Mouse (Mus musculus) natural killer cell, adult 2 months (primary cell): ENCODE results near the gene Robo1.

Experiments used
- DNase-seq, 2 experiments: peaks; one replicate each; pipeline ENCODE4 v3.0.0; 2022; ENCODE audit warnings: low spot score in 2 of 2

The Robo1 gene

GRCm38 (mm10) chr16:72737154-72737553 lies 429.0 kb downstream of the Robo1 start:
- DNase-seq, result no peak

- no peak for DNase-seq
Measured at GRCm38 (mm10) chr16:72740218-72740617, 432.1 kb downstream of the Robo1 start.

GRCm38 (mm10) chr16:72747696-72748095 lies 439.6 kb downstream of the Robo1 start:
- DNase-seq, result no peak

- no peak for DNase-seq
Measured at GRCm38 (mm10) chr16:72765128-72765913, 457.2 kb downstream of the Robo1 start.

DNA sequence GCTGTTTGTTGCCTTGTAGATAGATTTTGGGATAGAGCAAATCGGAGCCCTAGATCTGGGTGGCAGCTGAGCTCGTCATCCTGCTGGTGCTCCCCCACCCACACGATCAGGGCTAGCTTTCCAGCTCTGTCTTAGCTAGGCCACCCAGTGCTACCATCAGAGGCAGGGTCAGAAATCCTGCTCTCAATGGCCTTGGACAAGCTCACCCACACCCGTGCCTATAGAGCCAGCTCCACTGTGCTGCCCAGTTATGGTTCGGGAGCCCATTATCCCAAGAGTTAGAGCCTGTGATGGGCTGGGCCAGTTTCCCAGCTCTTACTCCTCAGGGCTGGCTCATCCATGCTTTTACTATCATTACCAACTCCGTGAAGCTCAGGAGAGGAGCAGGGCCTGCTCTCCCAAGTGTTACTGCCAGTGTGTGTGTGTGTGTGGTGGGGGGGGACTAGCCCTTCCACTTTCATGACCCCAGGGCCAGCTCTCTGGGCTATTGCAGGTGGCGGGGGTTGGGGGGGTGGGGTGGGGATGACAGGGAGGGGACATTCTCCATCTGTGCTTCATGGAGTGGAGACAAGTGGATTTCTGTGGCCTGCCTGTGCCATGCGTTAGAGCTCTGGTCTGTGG lies 461.2 kb downstream of the Robo1 start:
- DNase-seq, result no peak

DNA sequence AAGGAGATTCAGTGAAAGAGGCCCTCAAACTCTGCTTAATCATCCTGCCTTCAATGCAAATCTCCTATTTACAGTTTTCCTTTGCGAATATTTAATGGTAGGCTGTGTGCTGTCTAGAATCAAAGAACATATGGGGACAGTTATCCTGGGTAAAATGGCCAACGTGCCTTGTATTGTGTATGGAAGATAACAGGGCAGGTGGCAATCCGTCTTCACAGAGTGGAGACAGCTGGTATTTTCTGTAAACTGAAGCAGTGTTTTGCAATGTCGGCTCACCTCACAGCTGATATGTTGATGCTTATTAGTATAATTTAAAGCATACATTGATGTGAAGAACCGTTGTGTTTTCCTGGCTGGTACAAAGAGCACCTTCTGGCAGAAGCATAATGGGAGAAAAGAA lies 464.2 kb downstream of the Robo1 start:
- DNase-seq, result no peak

GRCm38 (mm10) chr16:72773034-72773433 lies 464.9 kb downstream of the Robo1 start:
- no peak for DNase-seq

DNA sequence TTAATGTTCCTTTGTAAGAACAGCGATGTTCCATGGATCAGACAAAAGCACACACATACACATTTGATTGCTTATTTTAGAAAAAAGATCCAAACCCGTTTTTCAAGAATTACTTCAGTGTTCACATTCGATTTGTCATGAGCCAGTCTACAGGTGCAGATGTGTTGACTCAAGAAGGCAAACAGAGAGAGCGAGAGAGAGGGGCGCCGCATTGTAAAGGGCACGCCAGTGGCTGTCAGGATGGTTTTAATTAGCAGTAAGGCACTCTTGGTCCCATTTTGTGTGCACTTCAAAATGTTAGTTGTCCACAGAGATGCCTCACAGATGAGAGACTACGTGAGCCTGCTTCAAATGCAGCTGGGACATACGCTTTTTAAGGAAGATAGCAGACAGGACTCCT lies 470.4 kb downstream of the Robo1 start:
- no peak for DNase-seq

- DNase-seq, result no peak
Measured at GRCm38 (mm10) chr16:72782171-72782570, 474.1 kb downstream of the Robo1 start.

GRCm38 (mm10) chr16:72786079-72786478 lies 478.0 kb downstream of the Robo1 start:
- DNase-seq, result no peak

DNA sequence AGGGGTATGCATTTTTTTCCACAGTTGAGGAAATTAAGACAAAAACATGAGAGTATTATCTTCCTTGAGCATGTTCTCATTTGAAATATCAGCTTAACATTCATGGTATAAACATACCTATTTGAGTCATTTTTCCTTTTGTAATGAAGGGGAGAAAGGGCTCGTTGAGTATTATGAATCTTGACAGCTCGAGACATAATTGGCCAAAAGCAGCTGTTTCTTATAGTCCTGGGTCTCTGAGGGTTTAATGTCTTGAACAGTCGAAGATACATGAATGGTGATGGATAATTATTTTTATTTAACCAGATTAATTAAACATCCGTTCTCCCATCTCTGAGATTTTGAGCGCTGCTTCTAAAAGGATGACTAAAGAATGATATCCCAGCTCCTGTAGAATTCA lies 478.5 kb downstream of the Robo1 start:
- DNase-seq, result no peak

- DNase-seq, result no peak
Measured at GRCm38 (mm10) chr16:72788017-72788416, 479.9 kb downstream of the Robo1 start.

GRCm38 (mm10) chr16:72791181-72791705 lies 483.1 kb downstream of the Robo1 start:
- DNase-seq, result no peak

DNA sequence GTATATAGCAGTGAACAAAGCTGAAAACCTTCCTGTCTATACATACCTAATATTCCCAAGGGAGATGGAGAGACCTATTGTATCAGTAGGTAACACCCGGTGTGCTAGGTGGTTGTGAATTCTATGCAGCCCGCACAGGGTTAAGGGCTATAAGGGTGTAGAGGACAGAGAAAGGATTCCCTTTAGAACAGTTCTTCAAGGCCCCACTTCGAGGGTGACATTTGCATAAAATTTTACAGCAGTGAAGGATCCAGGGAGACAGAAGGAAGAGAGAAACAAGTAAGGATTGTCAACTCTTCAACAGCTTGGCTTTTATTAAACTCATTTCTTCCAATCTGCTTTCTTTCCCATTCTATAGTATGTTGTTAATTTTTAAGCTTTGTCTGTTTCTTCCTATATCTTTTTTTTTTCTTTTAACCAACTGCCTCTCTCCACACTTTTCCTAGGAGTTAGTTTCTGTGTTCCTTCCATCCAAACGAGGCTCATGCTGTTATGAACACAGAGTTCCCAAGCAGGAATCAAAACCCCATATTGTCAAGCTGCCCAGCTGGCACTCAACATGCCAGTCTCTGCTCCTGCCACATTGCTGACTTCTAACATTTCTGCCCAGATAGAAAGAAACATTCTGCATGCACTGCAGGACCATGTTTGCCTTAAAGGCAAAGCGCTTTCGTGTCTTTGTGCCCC lies 486.7 kb downstream of the Robo1 start:
- DNase-seq, result no peak

DNA sequence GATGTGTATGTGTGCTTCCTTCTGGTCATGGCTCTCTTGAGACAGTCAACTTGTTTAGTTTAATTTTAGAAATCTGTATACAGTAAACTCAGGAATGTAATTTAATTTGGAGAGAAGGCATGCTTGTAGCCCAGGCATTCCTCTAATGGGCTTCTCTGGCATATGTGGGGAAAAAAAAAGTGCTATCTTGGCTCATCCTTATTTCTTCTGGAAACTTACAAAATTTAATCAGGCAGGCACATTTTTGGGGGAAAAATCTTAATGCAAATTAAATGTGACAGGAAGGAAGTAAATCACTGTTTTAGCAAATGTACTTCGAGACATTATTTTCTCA lies 487.2 kb downstream of the Robo1 start:
- DNase-seq, result no peak

DNA sequence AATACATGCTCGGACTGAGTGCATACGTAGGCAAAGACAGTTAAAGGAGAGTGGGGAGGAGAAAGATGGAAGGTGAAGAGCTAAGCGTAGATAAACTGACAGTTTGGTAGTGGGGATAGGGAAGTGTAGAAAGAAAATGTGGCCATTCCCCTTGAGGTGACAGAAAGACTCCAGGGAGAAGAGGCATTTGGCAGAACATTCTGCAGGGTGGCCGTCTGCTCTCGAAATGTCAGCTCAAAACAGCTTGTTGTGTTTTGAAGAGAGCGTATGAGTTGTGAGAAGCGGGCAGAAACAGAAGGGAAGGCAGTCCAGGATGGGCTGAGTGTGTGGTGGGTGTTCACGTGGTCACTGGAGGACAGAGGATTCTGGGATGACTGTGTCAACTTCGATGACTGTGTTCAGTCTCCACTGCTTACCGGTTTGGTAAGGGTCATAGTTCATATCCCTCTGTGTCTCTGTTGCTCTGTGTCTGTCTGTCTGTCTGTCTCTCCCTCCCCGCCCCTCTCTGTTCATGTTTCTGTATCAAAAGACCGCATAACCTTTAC lies 490.4 kb downstream of the Robo1 start:
- no peak for DNase-seq

GRCm38 (mm10) chr16:72800121-72800749 lies 492.1 kb downstream of the Robo1 start:
- DNase-seq, result no peak

DNA sequence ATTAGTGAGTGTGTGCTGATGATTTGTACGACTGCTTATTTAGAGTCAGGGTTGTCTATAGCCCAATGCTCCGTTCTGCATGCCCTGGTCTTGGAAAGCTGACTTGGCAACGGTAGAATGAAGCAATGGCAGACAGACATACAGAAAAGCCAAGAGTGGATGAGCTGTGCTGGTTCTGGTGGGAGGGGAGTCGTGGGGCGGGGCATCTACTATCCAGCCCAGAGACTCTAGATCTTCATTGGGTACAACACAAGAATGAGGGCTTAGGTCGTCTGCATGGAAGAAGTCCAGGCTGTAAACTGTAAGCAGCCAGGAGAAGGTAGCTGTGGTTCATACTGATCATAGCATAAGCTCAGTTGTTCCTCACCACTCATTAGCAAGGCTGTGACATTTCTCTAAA lies 492.7 kb downstream of the Robo1 start:
- no peak for DNase-seq

DNA sequence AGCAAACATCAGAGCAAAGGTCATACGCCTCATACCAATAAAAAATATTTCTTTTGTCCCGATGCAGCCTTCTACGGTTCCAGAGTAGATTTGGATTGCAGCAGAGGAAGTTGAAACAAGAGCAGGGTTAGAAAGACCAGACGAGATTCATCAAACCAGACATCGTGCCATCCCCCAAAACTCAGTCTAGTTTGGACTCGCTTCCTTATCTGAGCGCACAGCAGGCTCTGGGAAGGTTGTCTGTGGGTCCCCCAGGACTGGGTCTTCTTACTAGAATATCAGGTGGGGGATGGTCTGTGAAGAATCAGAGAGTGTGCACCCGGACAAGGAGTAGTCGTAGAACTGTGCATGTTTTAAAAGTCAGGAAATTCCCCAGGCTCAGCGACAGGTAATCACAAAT lies 500.2 kb downstream of the Robo1 start:
- DNase-seq, result no peak

DNA sequence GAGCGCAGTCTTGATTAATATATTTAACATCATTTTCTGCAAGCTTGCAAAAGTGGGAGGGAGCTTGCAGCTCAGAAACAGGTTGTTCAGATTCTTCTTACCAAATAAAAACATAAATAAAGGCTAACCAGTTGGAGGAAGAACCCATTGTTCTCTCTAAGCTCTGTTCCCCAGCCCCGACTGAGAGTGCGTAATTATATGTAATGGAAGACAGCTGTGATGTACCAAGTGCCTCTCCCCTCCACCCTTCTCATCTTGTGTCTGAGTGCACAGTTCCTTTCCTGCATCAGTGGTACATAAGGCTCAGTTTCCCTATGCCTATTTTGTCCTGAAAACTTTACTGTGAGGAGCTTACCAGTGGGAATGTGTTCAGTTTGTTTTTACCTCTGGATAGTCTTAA lies 502.8 kb downstream of the Robo1 start:
- DNase-seq, result no peak

- no peak for DNase-seq
Measured at GRCm38 (mm10) chr16:72811494-72811893, 503.4 kb downstream of the Robo1 start.

DNA sequence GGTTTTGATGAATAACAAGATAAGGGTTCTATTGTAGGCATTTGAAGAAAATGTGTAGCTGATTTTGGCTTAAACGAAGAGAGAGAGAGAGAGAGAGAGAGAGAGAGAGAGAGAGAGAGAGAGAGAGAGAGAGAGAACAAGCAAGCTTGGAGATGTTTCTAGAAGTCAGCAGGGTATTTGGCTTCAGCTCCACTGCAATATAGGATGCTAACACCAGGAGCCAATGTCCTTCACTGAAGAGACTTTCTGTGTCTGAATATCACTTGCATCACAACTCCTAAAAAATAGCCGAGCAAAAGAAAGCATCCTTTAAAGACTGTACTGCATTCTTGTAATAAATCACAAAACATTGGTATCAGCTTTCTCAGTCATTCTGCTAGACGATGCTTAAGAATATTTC lies 503.8 kb downstream of the Robo1 start:
- no peak for DNase-seq
